Mouse (Mus musculus) liver, adult 2 months (tissue): ENCODE measurements at regions not wholly inside any gene's neighbourhood (a gene's known extent, or its start where the extent isn't known, plus 50 kb on each side); places are given as distances from the start of the nearest gene placed in this dataset.

Experiments
- CTCF ChIP-seq: fragments of 200-500 bp; IDR thresholded peaks from 2 replicates; pipeline ENCODE4 v1.5.1; 2011; ENCODE audit warnings: low read depth, low read length, control low read depth
- POLR2A ChIP-seq: fragments of 200-500 bp; IDR thresholded peaks from 2 replicates; pipeline ENCODE4 v1.6.1; 2011; ENCODE audit warnings: low read length, control low read depth; ENCODE audit not compliant: insufficient read depth; ENCODE audit errors: extremely low read depth

DNA sequence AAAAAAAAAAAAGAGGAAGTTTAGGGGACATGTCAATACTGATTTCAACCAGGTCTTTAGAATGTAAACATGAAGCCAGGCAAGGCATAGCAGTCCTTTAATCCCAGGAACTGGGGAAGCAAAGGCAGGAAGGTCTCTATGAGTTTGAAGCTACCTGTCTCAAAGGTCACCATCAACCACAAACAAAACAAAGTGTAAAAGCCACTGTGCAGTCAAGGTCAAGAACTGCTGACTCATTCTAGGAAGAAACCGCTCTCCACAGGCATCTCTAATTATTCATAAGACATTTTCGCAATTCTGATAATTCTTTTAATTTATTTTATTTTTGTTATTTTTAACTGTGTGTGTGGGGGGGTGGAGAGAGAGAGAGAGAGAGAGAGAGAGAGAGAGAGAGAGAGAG, 364.0 kb downstream of the Cntnap4 start:
- TF ChIP-seq POLR2A = no peak
- TF ChIP-seq CTCF = no peak
